Mouse (Mus musculus) CD4-positive naive resting alpha-beta T cell, adult 57 days (primary cell): ENCODE data around the gene Olfr883. TPM values are rescaled to one million over a fixed set of nuclear protein-coding genes. Genes with fewer than 3 reads are reported as not detected.

ENCODE experiments used
- total RNA-seq: library from RNA; stranded (reverse); gene quantifications from one replicate; pipeline ENCODE4 v1.2.4, GENCODE M21; 2023

Olfr883 gene
- not detected for total RNA-seq

GRCm38 (mm10) chr9:38025508-38025907, at the start of gene Olfr883:
TSS of gene Olfr883 (plus strand) at chr9:38025808.

GRCm38 (mm10) chr9:37991525-37991924, 34.1 kb upstream of the Olfr883 start, which contains the start of gene Olfr881:
TSS of gene Olfr881 (plus strand) at chr9:37991825.

GRCm38 (mm10) chr9:38046255-38046654, 20.6 kb downstream of the Olfr883 start, which contains the start of gene Olfr884:
TSS of gene Olfr884 (plus strand) at chr9:38046555.

GRCm38 (mm10) chr9:38061022-38061421, 35.4 kb downstream of the Olfr883 start, which contains the start of gene Olfr885:
TSS of gene Olfr885 (plus strand) at chr9:38061322.

Other genes with a start within 250 kb of the Olfr883 start
- not detected for gene Olfr876, start 222.8 kb upstream of the Olfr883 start, total RNA-seq
- not detected for gene Olfr877, start 171.5 kb upstream of the Olfr883 start, total RNA-seq
- not detected for gene Olfr145, start 129.1 kb upstream of the Olfr883 start, total RNA-seq
- gene Olfr878, start 108.0 kb upstream of the Olfr883 start, total RNA-seq: not detected
- not detected for gene Olfr881, start 34.0 kb upstream of the Olfr883 start, total RNA-seq
- gene Olfr884, start 20.7 kb downstream of the Olfr883 start, total RNA-seq: not detected
- gene Olfr885, start 35.5 kb downstream of the Olfr883 start, total RNA-seq: not detected
- not detected for gene Olfr887, start 58.3 kb downstream of the Olfr883 start, total RNA-seq
- gene Olfr888, start 82.3 kb downstream of the Olfr883 start, total RNA-seq: not detected
- gene Olfr889, start 89.4 kb downstream of the Olfr883 start, total RNA-seq: not detected
- gene Olfr890, start 116.7 kb downstream of the Olfr883 start, total RNA-seq: not detected
- gene Olfr891, start 155.0 kb downstream of the Olfr883 start, total RNA-seq: not detected
- not detected for gene Olfr893, start 182.6 kb downstream of the Olfr883 start, total RNA-seq
- gene Olfr894, start 192.2 kb downstream of the Olfr883 start, total RNA-seq: not detected
- not detected for gene Olfr143, start 227.0 kb downstream of the Olfr883 start, total RNA-seq
- gene Olfr895, start 242.0 kb downstream of the Olfr883 start, total RNA-seq: not detected